Mouse (Mus musculus): ENCODE data around the gene Hist1h2bb.
A peak's percentile ranks its signal among the peaks of the same experiment; 100 is the strongest.
"Not testable (repeated sequence)": the region's sequence is repeated elsewhere in the genome, so short reads cannot be mapped to it uniquely, and the experiment has no call there.

Hist1h2bb gene

GRCm38 (mm10) chr13:23750839-23751477, 4.4 kb downstream of the Hist1h2bb start, which contains the start of gene Hist1h2ab:
Gene Hist1h2ab, plus strand, starts transcription at chr13:23751126.
- not testable (repeated sequence) for DNase-seq (ENCODE audit: low spot score)

- no peak for DNase-seq (ENCODE audit: low spot score)
These were observed 5.0 kb downstream of the Hist1h2bb start for GRCm38 (mm10) chr13:23751478-23751956.

GRCm38 (mm10) chr13:23752067-23752741, 5.7 kb downstream of the Hist1h2bb start, which contains the start of gene Hist1h3b:
Gene Hist1h3b, plus strand, starts transcription at chr13:23752267.
- DNase-seq (ENCODE audit: low spot score) = peak; percentile 72

- no peak for DNase-seq (ENCODE audit: low spot score)
These were observed 6.2 kb downstream of the Hist1h2bb start for GRCm38 (mm10) chr13:23752742-23753172.

- DNase-seq (ENCODE audit: low spot score) = no peak
These were observed 7.0 kb downstream of the Hist1h2bb start for GRCm38 (mm10) chr13:23753314-23754078.

GRCm38 (mm10) chr13:23755000-23755399, 8.5 kb downstream of the Hist1h2bb start:
- DNase-seq (ENCODE audit: low spot score) = no peak

- peak; percentile 79 for DNase-seq (ENCODE audit: low spot score)
These were observed 10.3 kb downstream of the Hist1h2bb start, which contains the start of gene Hist1h4b for GRCm38 (mm10) chr13:23756790-23757189. Gene Hist1h4b, plus strand, starts transcription at chr13:23757013.

GRCm38 (mm10) chr13:23757211-23757773, 10.8 kb downstream of the Hist1h2bb start:
- DNase-seq (ENCODE audit: low spot score) = no peak

GRCm38 (mm10) chr13:23757921-23758320, 11.4 kb downstream of the Hist1h2bb start:
- no peak for DNase-seq (ENCODE audit: low spot score)

- no peak for DNase-seq (ENCODE audit: low spot score)
These were observed 12.8 kb downstream of the Hist1h2bb start for GRCm38 (mm10) chr13:23759251-23759771.

GRCm38 (mm10) chr13:23759916-23760239, 13.3 kb downstream of the Hist1h2bb start:
- DNase-seq (ENCODE audit: low spot score) = no peak

- DNase-seq (ENCODE audit: low spot score) = no peak
These were observed 13.9 kb downstream of the Hist1h2bb start for GRCm38 (mm10) chr13:23760240-23760971.

GRCm38 (mm10) chr13:23760972-23761864, 14.7 kb downstream of the Hist1h2bb start, which contains the start of gene Hist1h4a:
Gene Hist1h4a, minus strand, starts transcription at chr13:23761230.
- peak; percentile 97 for DNase-seq (ENCODE audit: low spot score)

- peak; percentile 42 for DNase-seq (ENCODE audit: low spot score)
These were observed 15.6 kb downstream of the Hist1h2bb start, which contains the start of gene Hist1h3a for GRCm38 (mm10) chr13:23761871-23762821. Gene Hist1h3a, minus strand, starts transcription at chr13:23762386.

GRCm38 (mm10) chr13:23763242-23763585, 16.7 kb downstream of the Hist1h2bb start:
- DNase-seq (ENCODE audit: low spot score) = no peak

GRCm38 (mm10) chr13:23763586-23764323, 17.2 kb downstream of the Hist1h2bb start, which contains the start of gene Hist1h1a:
Gene Hist1h1a, plus strand, starts transcription at chr13:23763666.
- peak; percentile 55 for DNase-seq (ENCODE audit: low spot score)

GRCm38 (mm10) chr13:23764324-23765171, 18.0 kb downstream of the Hist1h2bb start:
- DNase-seq (ENCODE audit: low spot score) = no peak

Measured in urinary bladder, postnatal 25 days (tissue).